Mouse (Mus musculus) megakaryocyte-erythroid progenitor cell, adult 5-6 weeks (primary cell): ENCODE results near the gene Gjb1. TPM values are rescaled to one million over a fixed set of nuclear protein-coding genes. Genes with fewer than 3 reads are reported as not detected.

Experiments
- ATAC-seq: replicated peaks from 2 replicates; pipeline ENCODE4 v1.8.0; 2016; ENCODE audit warnings: mild to moderate bottlenecking, inconsistent platforms; ENCODE audit not compliant: severe bottlenecking, poor library complexity, low FRiP score, low TSS enrichment
- total RNA-seq, 2 experiments: library from RNA; stranded (forward) in 1 of 2; stranded (reverse) in 1 of 2; fragments of 200-1000, 215-1000 nt in 1 of 2; fragments of >200 nt in 1 of 2; fragmentation: Nextera tagmentation in 1 of 2; gene quantifications; 2 replicates each; pipeline ENCODE4 v1.2.3; 2014 to 2017

Gjb1 gene
- total RNA-seq, 2 experiments from 2014 or later = not detected

- no peak for ATAC-seq
Observed at GRCm38 (mm10) chrX:101388866-101389537, 12.8 kb downstream of the Gjb1 start.

DNA sequence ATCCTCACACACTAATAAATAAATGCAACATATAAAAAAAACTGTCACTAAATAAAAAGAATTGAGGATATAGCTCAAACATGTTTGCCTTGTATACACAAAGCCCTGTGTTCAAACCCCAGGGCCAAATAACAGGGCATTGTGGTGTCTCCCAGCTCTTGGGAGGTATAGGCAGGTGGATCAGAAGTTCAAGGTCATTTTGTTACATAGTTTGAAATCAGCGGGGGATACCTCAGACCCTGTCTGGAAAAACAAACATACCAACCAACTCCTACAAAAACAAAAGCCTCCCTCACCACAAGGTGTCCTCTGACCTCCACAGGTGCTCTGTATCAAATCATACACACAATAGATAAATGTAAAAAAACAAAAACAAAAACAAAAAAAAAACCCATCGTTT, 18.2 kb downstream of the Gjb1 start:
- no peak for ATAC-seq

GRCm38 (mm10) chrX:101396459-101396858, 20.3 kb downstream of the Gjb1 start:
- no peak for ATAC-seq

DNA sequence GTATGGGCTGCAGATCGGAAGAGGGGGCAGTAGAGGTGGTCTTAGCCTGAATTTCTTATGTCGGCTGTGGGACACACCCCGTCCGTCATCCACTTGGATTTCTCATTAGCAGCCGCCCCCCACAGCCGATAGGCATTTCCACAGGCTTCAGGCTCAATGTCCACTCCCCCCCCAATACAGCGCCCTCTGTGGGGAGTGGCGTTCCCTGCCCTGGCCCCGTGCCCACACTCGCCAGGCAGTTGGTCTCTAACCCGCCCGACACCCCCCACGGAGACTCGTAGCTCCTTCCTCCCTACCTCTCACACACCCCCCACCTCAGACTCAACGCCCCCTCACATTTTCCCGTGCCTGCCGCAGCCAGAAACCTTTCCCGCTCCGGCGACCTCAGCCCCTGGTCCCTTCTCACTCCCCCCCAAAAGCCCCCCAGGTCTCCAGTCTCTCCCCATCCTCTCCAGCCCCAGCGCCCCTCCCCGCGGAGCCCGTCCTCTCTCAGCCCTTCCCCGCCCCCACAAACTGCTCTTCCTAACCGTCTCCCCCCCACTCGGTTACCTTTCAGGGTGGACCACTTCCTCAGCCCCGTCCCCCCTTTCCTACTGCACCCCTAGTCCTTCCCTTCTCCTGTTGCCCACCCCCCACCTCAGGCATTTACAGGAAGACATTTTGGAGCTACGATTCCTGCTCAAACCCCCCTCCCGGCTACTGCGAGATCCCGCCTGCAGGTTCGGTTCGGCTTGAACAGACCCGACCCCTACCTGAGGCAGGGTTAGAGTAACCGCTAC, 43.0 kb downstream of the Gjb1 start:
- peak; percentile 65 for ATAC-seq

DNA sequence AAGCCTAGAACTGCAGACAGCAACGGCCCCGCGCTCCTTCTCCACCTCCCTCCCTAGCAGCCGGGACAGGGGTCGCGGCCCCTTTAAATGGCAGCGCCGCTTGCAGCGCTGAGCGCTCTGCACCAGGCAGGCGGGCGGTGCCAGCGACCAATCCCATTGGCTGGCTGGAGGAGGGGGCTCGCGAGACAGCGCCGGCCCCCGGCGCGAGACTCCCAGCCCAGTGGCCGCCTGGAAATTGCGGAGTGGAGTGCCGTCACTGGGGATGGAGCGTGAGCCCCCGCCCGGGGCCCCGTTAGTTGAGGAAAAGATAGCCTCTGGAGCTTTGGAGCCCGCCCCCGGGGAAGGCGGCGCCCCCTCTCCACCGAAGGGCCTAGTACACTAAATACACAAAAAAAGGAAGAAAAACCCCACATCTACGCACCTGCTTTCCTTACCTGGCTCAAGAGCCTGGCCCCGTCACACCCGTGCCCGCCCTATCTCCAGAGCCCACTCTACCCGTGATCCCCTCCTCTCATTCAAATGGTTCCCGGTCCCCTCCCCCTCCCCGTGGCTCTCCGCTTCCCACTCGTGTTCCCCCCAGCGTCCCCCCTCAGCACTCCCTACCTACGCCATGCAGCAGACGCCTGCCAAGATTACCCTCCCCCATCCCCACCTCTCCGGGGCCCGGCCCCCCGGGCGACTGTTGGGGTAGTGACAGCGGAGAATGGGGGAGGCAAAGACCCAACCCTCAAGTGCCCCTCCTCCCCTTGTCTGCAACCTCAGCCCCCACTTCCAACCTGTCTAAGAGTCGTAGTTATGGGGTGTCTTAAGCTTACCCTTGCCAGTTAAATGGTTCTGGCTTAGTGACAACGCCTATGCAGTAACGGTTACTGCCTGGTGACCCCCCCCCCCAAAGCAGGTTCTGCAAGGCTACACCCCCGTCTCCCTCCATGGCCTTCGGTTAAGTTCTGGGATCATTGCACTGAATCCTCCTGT, 43.8 kb downstream of the Gjb1 start:
- ATAC-seq = peak; percentile 97

DNA sequence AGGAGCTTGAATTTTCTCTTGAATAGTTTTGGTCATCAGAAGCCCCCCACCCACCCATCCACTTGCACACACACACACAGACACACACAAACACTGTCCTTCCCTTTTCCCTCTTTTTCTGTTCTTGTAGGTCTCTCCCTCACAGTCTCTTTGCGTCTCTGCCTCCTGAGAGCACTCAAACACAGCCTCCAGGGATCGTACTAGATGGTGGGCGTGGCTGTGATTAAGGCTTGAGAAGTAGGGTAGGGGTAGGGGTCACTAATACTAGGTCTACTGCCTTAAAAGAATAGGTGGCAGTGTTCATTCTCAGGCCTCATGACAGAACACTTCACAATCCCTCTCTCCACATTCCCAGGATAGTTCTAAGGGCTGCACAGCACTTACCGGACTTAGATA, 44.5 kb downstream of the Gjb1 start, which contains the start of gene Zmym3:
TSS of gene Zmym3 (minus strand) at position 150 of the 396 bp plus-strand sequence.
- ATAC-seq = no peak

- ATAC-seq = no peak
Observed at GRCm38 (mm10) chrX:101423462-101423861, 47.3 kb downstream of the Gjb1 start.

- no peak for ATAC-seq
Observed at GRCm38 (mm10) chrX:101427774-101428173, 51.6 kb downstream of the Gjb1 start.

GRCm38 (mm10) chrX:101428785-101429141, 52.6 kb downstream of the Gjb1 start:
- ATAC-seq = peak; percentile 24; the same call in 1 of the 2 replicates

GRCm38 (mm10) chrX:101429142-101429949, 53.2 kb downstream of the Gjb1 start, which contains the start of gene Nono:
TSS of gene Nono (plus strand) at chrX:101429318.
- ATAC-seq = peak; percentile 95

- ATAC-seq = peak; percentile 22; the same call in 1 of the 2 replicates
Observed at GRCm38 (mm10) chrX:101429976-101430375, 53.8 kb downstream of the Gjb1 start.

Other genes starting within 250 kb of the Gjb1 start
- 29.7 and 36.6 TPM in 2 replicates for gene Snx12, start 153.8 kb upstream of the Gjb1 start, total RNA-seq (2014; fragmentation: Nextera tagmentation)
- gene Snx12, start 153.8 kb upstream of the Gjb1 start, total RNA-seq (2017) = 34.0 and 38.6 TPM in 2 replicates
- gene Foxo4, start 121.8 kb upstream of the Gjb1 start, total RNA-seq (2014; fragmentation: Nextera tagmentation) = 9.8 and 12.6 TPM in 2 replicates
- gene Foxo4, start 121.8 kb upstream of the Gjb1 start, total RNA-seq (2017) = 11.2 and 11.5 TPM in 2 replicates
- 1.3 TPM in 1 of 2 replicates, not detected in the other for gene Gm614, start 112.4 kb upstream of the Gjb1 start, total RNA-seq (2014; fragmentation: Nextera tagmentation)
- gene Gm614, start 112.4 kb upstream of the Gjb1 start, total RNA-seq (2017) = 2.4 TPM in 1 of 2 replicates, not detected in the other
- 24.2 and 39.3 TPM in 2 replicates for gene Il2rg, start 108.1 kb upstream of the Gjb1 start, total RNA-seq (2014; fragmentation: Nextera tagmentation)
- gene Il2rg, start 108.1 kb upstream of the Gjb1 start, total RNA-seq (2017) = 18.4 and 41.4 TPM in 2 replicates
- not detected in 2 replicates for gene Gm20489, start 107.4 kb upstream of the Gjb1 start, total RNA-seq (2014; fragmentation: Nextera tagmentation)
- gene Gm20489, start 107.4 kb upstream of the Gjb1 start, total RNA-seq (2017) = not detected in 2 replicates
- 71.6 and 80.7 TPM in 2 replicates for gene Med12, start 102.3 kb upstream of the Gjb1 start, total RNA-seq (2014; fragmentation: Nextera tagmentation)
- gene Med12, start 102.3 kb upstream of the Gjb1 start, total RNA-seq (2017) = 33.1 and 34.7 TPM in 2 replicates
- gene Nlgn3, start 77.2 kb upstream of the Gjb1 start, total RNA-seq (2014; fragmentation: Nextera tagmentation) = 0.07 TPM in 1 of 2 replicates, not detected in the other
- not detected in 2 replicates for gene Nlgn3, start 77.2 kb upstream of the Gjb1 start, total RNA-seq (2017)
- 46.3 and 84.1 TPM in 2 replicates for gene Zmym3, start 44.5 kb downstream of the Gjb1 start, total RNA-seq (2014; fragmentation: Nextera tagmentation)
- 28.7 and 52.7 TPM in 2 replicates for gene Zmym3, start 44.5 kb downstream of the Gjb1 start, total RNA-seq (2017)
- 264 and 296 TPM in 2 replicates for gene Nono, start 52.9 kb downstream of the Gjb1 start, total RNA-seq (2014; fragmentation: Nextera tagmentation)
- 572 and 583 TPM in 2 replicates for gene Nono, start 52.9 kb downstream of the Gjb1 start, total RNA-seq (2017)
- 5.2 and 7.8 TPM in 2 replicates for gene Itgb1bp2, start 72.7 kb downstream of the Gjb1 start, total RNA-seq (2014; fragmentation: Nextera tagmentation)
- gene Itgb1bp2, start 72.7 kb downstream of the Gjb1 start, total RNA-seq (2017) = not detected in 2 replicates
- 45.3 and 55.7 TPM in 2 replicates for gene Taf1, start 156.4 kb downstream of the Gjb1 start, total RNA-seq (2014; fragmentation: Nextera tagmentation)
- 75.8 and 103 TPM in 2 replicates for gene Taf1, start 156.4 kb downstream of the Gjb1 start, total RNA-seq (2017)